Mouse (Mus musculus): ENCODE measurements around the gene Zfp36l1. TPM values are rescaled to one million over a fixed set of nuclear protein-coding genes. Genes with fewer than 3 reads are reported as not detected.

Zfp36l1 gene
- polyA plus RNA-seq, 1 experiment from 2014 or later = 139 TPM

GRCm38 (mm10) chr12:80103521-80103973, 9.3 kb downstream of the Zfp36l1 start:
- peak overlapping the region; percentile 93 for H3K27ac ChIP-seq
- 25% methylated on average over 5 of the region's 5 CpGs for WGBS
- H3K4me2 ChIP-seq = no peak overlapping the region
- no peak overlapping the region for H3K9ac ChIP-seq
- H3K4me3 ChIP-seq = no peak overlapping the region
- no peaks in the 10 kb centered on the region for H3K9me3 ChIP-seq
- peaks cover 11% of the 10 kb centered on the region for H3K36me3 ChIP-seq
- H3K4me1 ChIP-seq = peaks cover 35% of the 10 kb centered on the region
- peak; percentile 60 for ATAC-seq (ENCODE audit: borderline replicate concordance, extremely low read depth, low FRiP score, low TSS enrichment)
- no peaks in the 10 kb centered on the region for H3K27me3 ChIP-seq

DNA sequence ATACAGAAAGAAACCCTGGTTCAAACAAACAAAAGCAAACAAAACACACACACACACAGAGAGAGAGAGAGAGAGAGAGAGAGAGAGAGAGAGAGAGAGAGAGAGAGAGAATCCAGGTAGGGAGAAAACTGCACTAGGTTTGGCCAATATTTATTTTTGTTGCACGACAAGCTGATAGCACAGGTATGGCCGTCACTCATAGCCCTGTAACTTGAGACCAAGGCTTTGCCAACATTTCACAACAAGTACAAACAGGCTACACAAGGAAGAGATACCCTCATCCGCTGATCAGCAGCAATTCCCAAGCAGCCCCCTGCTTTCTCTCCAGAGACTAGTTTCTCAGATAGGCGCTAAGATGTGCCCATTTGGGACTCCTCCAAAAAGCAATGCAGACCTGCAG, 9.7 kb downstream of the Zfp36l1 start:
- Histone ChIP-seq H3K27me3 (no peaks in the 10 kb centered on the region), H3K4me1 (peaks cover 35% of the 10 kb centered on the region), H3K27ac (peak overlapping the region; percentile 93), H3K36me3 (peaks cover 11% of the 10 kb centered on the region), H3K9me3 (no peaks in the 10 kb centered on the region), H3K4me2 (no peak overlapping the region), H3K4me3 (no peak overlapping the region), H3K9ac (no peak overlapping the region)
- ATAC-seq (ENCODE audit: borderline replicate concordance, extremely low read depth, low FRiP score, low TSS enrichment) = peak; percentile 32; the same call in 1 of the 2 replicates
- 36% methylated on average over 4 of the region's 4 CpGs for WGBS

- no peak for ATAC-seq (ENCODE audit: borderline replicate concordance, extremely low read depth, low FRiP score, low TSS enrichment)
- 76% methylated on average over 1 of the region's 1 CpGs for WGBS
- H3K4me2 ChIP-seq = no peak overlapping the region
- no peak overlapping the region for H3K9ac ChIP-seq
- H3K27ac ChIP-seq = peak overlapping the region; percentile 72
- H3K4me3 ChIP-seq = no peak overlapping the region
- no peaks in the 10 kb centered on the region for H3K9me3 ChIP-seq
- H3K27me3 ChIP-seq = no peaks in the 10 kb centered on the region
- no peaks in the 10 kb centered on the region for H3K36me3 ChIP-seq
- peaks cover 27% of the 10 kb centered on the region for H3K4me1 ChIP-seq
Observed at GRCm38 (mm10) chr12:80098825-80099224, 14.0 kb downstream of the Zfp36l1 start.

- Histone ChIP-seq H3K4me1 (peaks cover 30% of the 10 kb centered on the region), H3K9me3 (no peaks in the 10 kb centered on the region), H3K9ac (no peak overlapping the region), H3K4me2 (no peak overlapping the region), H3K36me3 (no peaks in the 10 kb centered on the region), H3K4me3 (no peak overlapping the region), H3K27me3 (no peaks in the 10 kb centered on the region), H3K27ac (no peak overlapping the region)
- 64% methylated on average over 6 of the region's 6 CpGs for WGBS
- no peak for ATAC-seq (ENCODE audit: borderline replicate concordance, extremely low read depth, low FRiP score, low TSS enrichment)
Observed at GRCm38 (mm10) chr12:80096734-80097133, 16.1 kb downstream of the Zfp36l1 start.

GRCm38 (mm10) chr12:80092787-80093186, 20.0 kb downstream of the Zfp36l1 start:
- no peak for ATAC-seq (ENCODE audit: borderline replicate concordance, extremely low read depth, low FRiP score, low TSS enrichment)
- Histone ChIP-seq H3K36me3 (no peaks in the 10 kb centered on the region), H3K27ac (no peak overlapping the region), H3K27me3 (no peaks in the 10 kb centered on the region), H3K4me2 (no peak overlapping the region), H3K9me3 (no peaks in the 10 kb centered on the region), H3K4me1 (peaks cover 21% of the 10 kb centered on the region; the same call in 1 of the 2 replicates), H3K4me3 (no peak overlapping the region), H3K9ac (no peak overlapping the region)

DNA sequence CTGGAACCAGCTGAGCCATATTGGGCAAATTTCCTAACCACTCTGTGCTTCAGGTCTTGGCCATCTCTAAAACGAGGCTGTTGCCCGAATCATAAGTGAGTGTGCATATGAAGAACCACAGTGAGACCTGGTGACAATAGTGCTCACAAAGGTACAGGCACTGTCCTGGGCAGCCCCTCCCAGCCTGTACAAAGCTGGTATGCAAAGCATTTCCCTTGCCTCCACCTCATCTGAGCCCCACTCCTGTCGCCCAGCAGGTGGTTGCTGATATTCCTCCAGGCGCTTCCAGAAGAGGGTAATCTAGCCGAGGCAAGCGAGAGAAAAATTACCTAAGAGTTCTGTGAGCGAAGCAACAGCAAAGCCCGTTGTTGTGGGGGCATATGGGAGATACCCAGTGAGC, 21.7 kb downstream of the Zfp36l1 start:
- Histone ChIP-seq H3K27ac (peak overlapping the region; percentile 60), H3K27me3 (no peaks in the 10 kb centered on the region), H3K4me2 (peak overlapping the region; percentile 21), H3K9me3 (no peaks in the 10 kb centered on the region), H3K36me3 (no peaks in the 10 kb centered on the region), H3K4me1 (peaks cover 21% of the 10 kb centered on the region; the same call in 1 of the 2 replicates), H3K4me3 (no peak overlapping the region), H3K9ac (no peak overlapping the region)
- ATAC-seq (ENCODE audit: borderline replicate concordance, extremely low read depth, low FRiP score, low TSS enrichment) = 0 out of 2 replicates have a peak, but pooled peaks have one; percentile 58
- 27% methylated on average over 8 of the region's 8 CpGs for WGBS

- Histone ChIP-seq H3K27me3 (no peaks in the 10 kb centered on the region), H3K4me2 (no peak overlapping the region), H3K9ac (no peak overlapping the region), H3K4me3 (no peak overlapping the region), H3K4me1 (peaks cover 21% of the 10 kb centered on the region; the same call in 1 of the 2 replicates), H3K36me3 (no peaks in the 10 kb centered on the region), H3K27ac (peak overlapping the region; percentile 60), H3K9me3 (no peaks in the 10 kb centered on the region)
- no peak for ATAC-seq (ENCODE audit: borderline replicate concordance, extremely low read depth, low FRiP score, low TSS enrichment)
- 64% methylated on average over 5 of the region's 5 CpGs for WGBS
Observed at GRCm38 (mm10) chr12:80090529-80090928, 22.3 kb downstream of the Zfp36l1 start.

DNA sequence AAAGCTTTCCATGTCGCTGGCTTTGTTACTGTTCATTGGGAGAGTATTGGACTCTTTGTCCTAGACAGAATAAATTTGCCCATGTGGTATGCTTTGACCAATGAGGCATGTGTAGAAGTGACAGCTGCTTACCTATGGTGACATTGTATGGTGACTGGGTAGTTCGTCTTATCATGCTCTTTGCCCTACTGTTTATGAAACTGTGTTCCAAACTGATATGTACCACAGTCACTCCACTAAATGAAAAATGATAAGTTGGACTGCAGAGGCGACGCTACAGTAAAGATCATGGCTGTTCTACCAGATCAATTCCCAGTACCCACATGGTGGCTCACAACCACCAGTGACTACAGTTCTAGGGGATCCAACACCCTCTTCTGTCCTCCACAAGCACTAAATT, 24.7 kb downstream of the Zfp36l1 start:
- peaks cover 44% of the 10 kb centered on the region for H3K4me1 ChIP-seq
- 71% methylated on average over 4 of the region's 4 CpGs for WGBS
- no peaks in the 10 kb centered on the region for H3K36me3 ChIP-seq
- H3K4me2 ChIP-seq = no peak overlapping the region
- H3K4me3 ChIP-seq = no peak overlapping the region
- no peak overlapping the region for H3K9ac ChIP-seq
- no peaks in the 10 kb centered on the region for H3K9me3 ChIP-seq
- H3K27ac ChIP-seq = no peak overlapping the region
- no peak for ATAC-seq (ENCODE audit: borderline replicate concordance, extremely low read depth, low FRiP score, low TSS enrichment)
- H3K27me3 ChIP-seq = no peaks in the 10 kb centered on the region

GRCm38 (mm10) chr12:80084446-80085112, 28.2 kb downstream of the Zfp36l1 start:
- 21% methylated on average over 7 of the region's 7 CpGs for WGBS
- Histone ChIP-seq H3K27me3 (no peaks in the 10 kb centered on the region), H3K36me3 (no peaks in the 10 kb centered on the region), H3K27ac (peak overlapping the region; percentile 82), H3K9ac (no peak overlapping the region), H3K4me1 (peaks cover 36% of the 10 kb centered on the region), H3K4me3 (no peak overlapping the region), H3K4me2 (no peak overlapping the region), H3K9me3 (no peaks in the 10 kb centered on the region)
- peak; percentile 23; the same call in 1 of the 2 replicates for ATAC-seq (ENCODE audit: borderline replicate concordance, extremely low read depth, low FRiP score, low TSS enrichment)

- Histone ChIP-seq H3K9me3 (no peaks in the 10 kb centered on the region), H3K36me3 (no peaks in the 10 kb centered on the region), H3K27me3 (no peaks in the 10 kb centered on the region), H3K4me3 (no peak overlapping the region), H3K4me1 (peaks cover 34% of the 10 kb centered on the region), H3K9ac (no peak overlapping the region), H3K27ac (peak overlapping the region; percentile 82), H3K4me2 (no peak overlapping the region)
- WGBS = 10% methylated on average over 3 of the region's 3 CpGs
- peak; percentile 85 for ATAC-seq (ENCODE audit: borderline replicate concordance, extremely low read depth, low FRiP score, low TSS enrichment)
Observed at GRCm38 (mm10) chr12:80083937-80084336, 28.9 kb downstream of the Zfp36l1 start.

- Histone ChIP-seq H3K9ac (no peak overlapping the region), H3K4me1 (peaks cover 34% of the 10 kb centered on the region), H3K36me3 (no peaks in the 10 kb centered on the region), H3K27me3 (no peaks in the 10 kb centered on the region), H3K4me3 (no peak overlapping the region), H3K27ac (peak overlapping the region; percentile 82), H3K4me2 (no peak overlapping the region), H3K9me3 (no peaks in the 10 kb centered on the region)
- WGBS = 38% methylated on average over 7 of the region's 7 CpGs
- no peak for ATAC-seq (ENCODE audit: borderline replicate concordance, extremely low read depth, low FRiP score, low TSS enrichment)
Observed at GRCm38 (mm10) chr12:80083133-80083821, 29.5 kb downstream of the Zfp36l1 start.

- Histone ChIP-seq H3K9me3 (no peaks in the 10 kb centered on the region), H3K9ac (no peak overlapping the region), H3K36me3 (no peaks in the 10 kb centered on the region), H3K27ac (peak overlapping the region; percentile 82), H3K4me2 (no peak overlapping the region), H3K4me1 (peaks cover 34% of the 10 kb centered on the region), H3K4me3 (no peak overlapping the region), H3K27me3 (no peaks in the 10 kb centered on the region)
- no peak for ATAC-seq (ENCODE audit: borderline replicate concordance, extremely low read depth, low FRiP score, low TSS enrichment)
- 91% methylated on average over 4 of the region's 4 CpGs for WGBS
Observed at GRCm38 (mm10) chr12:80082730-80083129, 30.1 kb downstream of the Zfp36l1 start.
